Mouse (Mus musculus) right cerebral cortex, postnatal 4 days (tissue): ENCODE data around the gene Acbd3.
A peak's percentile ranks its signal among the peaks of the same experiment; 100 is the strongest.

ENCODE experiments used
- DNase-seq: peaks from one replicate; pipeline ENCODE4 v3.0.0-alpha.2; 2022

The Acbd3 gene

GRCm38 (mm10) chr1:180791821-180792480 is 66.1 kb downstream of the Acbd3 start:
- DNase-seq: no peak

DNA sequence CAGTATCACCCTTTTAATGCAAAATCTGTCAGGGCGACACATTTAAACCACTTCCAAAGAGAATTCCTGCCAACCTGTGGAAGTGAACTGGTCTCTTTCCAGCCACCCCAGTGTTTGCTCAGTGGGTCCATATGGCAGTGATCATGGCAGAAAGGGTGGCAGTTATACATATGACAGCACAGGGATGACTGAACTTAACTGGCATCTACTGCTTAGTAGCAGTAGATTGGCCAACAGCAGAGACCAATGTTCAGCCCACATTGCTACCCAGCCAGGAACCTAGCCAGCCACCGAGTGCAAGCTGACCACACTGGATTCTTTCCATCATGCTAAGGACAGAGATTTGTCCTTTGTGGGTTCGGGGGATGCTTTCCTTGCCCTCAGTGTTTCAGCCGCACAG is 67.0 kb downstream of the Acbd3 start:
- DNase-seq: no peak

GRCm38 (mm10) chr1:180793445-180794117 is 67.7 kb downstream of the Acbd3 start:
- DNase-seq: no peak

DNA sequence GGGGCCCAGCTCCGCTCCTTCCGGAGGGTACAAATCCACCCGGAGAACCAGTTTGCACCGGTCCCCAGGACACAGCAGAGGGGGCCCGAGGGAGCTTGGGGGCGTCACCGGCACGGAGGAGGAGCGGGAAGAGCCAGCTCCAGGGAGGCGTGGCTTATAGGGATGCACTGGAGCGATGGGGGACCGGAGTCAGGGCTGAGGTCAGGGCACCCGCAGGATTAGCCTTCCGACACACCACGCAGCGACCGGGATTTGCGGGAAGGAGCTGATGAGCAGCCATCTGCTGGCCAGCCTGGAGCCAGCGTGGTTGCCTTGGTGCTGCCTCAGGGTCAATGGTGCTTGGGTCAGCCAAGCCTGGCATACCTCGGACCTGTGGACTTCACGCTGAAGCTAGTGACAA is 68.3 kb downstream of the Acbd3 start:
- peak; percentile 34 for DNase-seq

DNA sequence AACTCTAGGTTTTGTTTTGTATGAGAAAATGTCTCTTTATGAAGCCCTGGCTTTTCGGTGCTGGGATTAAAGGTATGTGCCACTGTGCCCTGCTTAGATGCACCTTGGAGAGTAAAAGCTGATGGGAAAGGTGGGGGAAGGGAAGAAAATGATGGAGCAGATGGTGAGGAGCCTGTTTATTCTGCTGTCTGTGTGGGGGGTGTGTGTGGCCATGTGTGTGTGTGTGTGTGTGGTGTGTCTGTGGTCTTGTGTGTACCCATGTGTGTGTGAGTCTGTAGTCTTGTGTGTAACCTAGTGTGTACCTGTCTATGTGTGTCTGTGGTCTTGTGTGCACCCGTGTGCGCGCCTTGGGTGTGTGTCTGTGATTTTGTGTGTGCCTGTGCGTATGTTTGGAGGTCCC is 72.8 kb downstream of the Acbd3 start:
- DNase-seq: no peak

- DNase-seq: no peak
Measured at GRCm38 (mm10) chr1:180799253-180799652, 73.4 kb downstream of the Acbd3 start.

DNA sequence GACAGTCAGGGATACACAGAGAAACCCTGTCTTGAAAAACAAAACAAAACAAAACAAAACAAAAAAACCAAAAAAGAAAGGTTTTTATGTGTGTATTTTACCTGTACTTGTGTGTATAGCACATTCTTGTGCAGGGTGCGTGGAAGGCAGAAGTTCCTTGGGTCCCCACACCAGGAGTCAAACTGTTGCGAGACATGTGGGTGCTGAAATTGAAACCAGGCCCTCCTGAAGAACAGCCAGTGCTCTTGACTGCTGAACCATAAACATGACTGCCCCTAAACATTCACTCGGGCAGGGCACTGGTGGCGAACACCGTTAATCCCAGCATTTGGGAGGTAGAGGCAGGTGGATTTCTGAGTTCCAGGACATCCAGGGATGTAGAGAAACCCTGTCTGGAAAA is 74.2 kb downstream of the Acbd3 start:
- DNase-seq: no peak

DNA sequence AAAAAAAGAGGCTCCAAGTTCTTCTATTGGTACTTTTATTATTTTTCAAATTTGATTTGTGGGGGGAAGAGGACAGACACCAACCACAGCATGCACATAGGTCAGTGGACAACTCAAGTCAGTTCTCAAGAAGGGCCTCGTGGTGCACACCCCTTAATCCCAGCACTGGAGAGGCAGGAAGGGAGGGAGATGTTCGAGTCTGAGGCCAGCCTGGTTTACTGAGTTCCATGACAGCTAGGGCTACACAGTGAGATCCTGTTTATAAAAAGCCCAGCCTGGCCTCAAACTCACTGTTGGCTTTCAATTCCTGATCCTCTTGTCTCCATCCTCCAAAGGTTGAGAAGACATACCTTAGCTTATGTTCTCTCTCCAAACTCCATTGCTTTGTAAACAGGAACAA is 75.0 kb downstream of the Acbd3 start:
- no peak for DNase-seq

GRCm38 (mm10) chr1:180801466-180801994 is 75.7 kb downstream of the Acbd3 start:
- no peak for DNase-seq
